Mouse (Mus musculus) lung, embryonic 15.5 days (tissue): ENCODE measurements around the gene Smtn. TPM values are rescaled to one million over a fixed set of nuclear protein-coding genes. Genes with fewer than 3 reads are reported as not detected.

Experiments
- ATAC-seq: fragments of 200-750 bp; cut with Nextera tagmentation; 2 replicates; pipeline ENCODE4 v1.8.0; 2017; ENCODE audit warnings: moderate number of reproducible peaks, borderline replicate concordance; ENCODE audit not compliant: low FRiP score, low TSS enrichment; ENCODE audit errors: extremely low read depth
- H3K27ac ChIP-seq: fragments of 300-500 bp; sonication (generic); 2 replicates; pipeline ENCODE4 v1.5.1; 2015; ENCODE audit warnings: moderate library complexity, mild to moderate bottlenecking, inconsistent platforms
- H3K27me3 ChIP-seq: fragments of 300-500 bp; sonication (generic); 2 replicates; pipeline ENCODE4 v1.6.1; 2015; ENCODE audit warnings: inconsistent platforms
- H3K36me3 ChIP-seq: fragments of 300-500 bp; sonication (generic); 2 replicates; pipeline ENCODE4 v1.6.1; 2015; ENCODE audit warnings: inconsistent platforms
- H3K4me1 ChIP-seq: fragments of 300-500 bp; sonication (generic); 2 replicates; pipeline ENCODE4 v1.6.1; 2015; ENCODE audit warnings: inconsistent platforms
- H3K4me2 ChIP-seq: fragments of 300-500 bp; sonication (generic); 2 replicates; pipeline ENCODE4 v1.6.1; 2015; ENCODE audit warnings: inconsistent platforms, mild to moderate bottlenecking, moderate library complexity
- H3K4me3 ChIP-seq: fragments of 300-500 bp; sonication (generic); 2 replicates; pipeline ENCODE4 v1.5.1; 2015; ENCODE audit warnings: mild to moderate bottlenecking, inconsistent platforms
- H3K9ac ChIP-seq: fragments of 300-500 bp; sonication (generic); 2 replicates; pipeline ENCODE4 v1.6.1; 2015; ENCODE audit warnings: inconsistent platforms
- H3K9me3 ChIP-seq: fragments of 300-500 bp; sonication (generic); 2 replicates; pipeline ENCODE4 v1.6.1; 2016; ENCODE audit warnings: inconsistent platforms
- WGBS: fragments of 180-500 bp; shearing (Covaris S2); methylation state at CpG from one replicate; pipeline ENCODE4 v1.1.7; 2015; 5-methylcytosine and 5-hydroxymethylcytosine counted together
- polyA plus RNA-seq: library from polyadenylated mRNA; unstranded; fragments of >200 nt; fragmentation: Nextera tagmentation; extraction: Ambion mirVana; gene quantifications from 2 replicates; pipeline ENCODE4 v1.2.1, GENCODE M21; 2015

The Smtn gene
- polyA plus RNA-seq, 1 experiment from 2014 or later: 107 TPM

- Histone ChIP-seq H3K27me3 (no peaks in the 10 kb centered on the region), H3K9ac (peak overlapping the region; percentile 57), H3K36me3 (peaks cover 19% of the 10 kb centered on the region), H3K4me3 (peak overlapping the region; percentile 57), H3K4me2 (peak overlapping the region; percentile 77), H3K9me3 (no peaks in the 10 kb centered on the region), H3K4me1 (peaks cover 30% of the 10 kb centered on the region), H3K27ac (no peak overlapping the region)
- ATAC-seq: no peak
- 76% methylated on average over 4 of the region's 4 CpGs for WGBS
Measured at GRCm38 (mm10) chr11:3515637-3516036, 24.8 kb downstream of the Smtn start.

- H3K4me2 ChIP-seq: peak overlapping the region; percentile 77
- peaks cover 30% of the 10 kb centered on the region for H3K4me1 ChIP-seq
- H3K27me3 ChIP-seq: no peaks in the 10 kb centered on the region
- ATAC-seq: peak; percentile 19; the same call in 1 of the 2 replicates
- no peak overlapping the region for H3K27ac ChIP-seq
- H3K9me3 ChIP-seq: no peaks in the 10 kb centered on the region
- WGBS: 7% methylated on average over 4 of the region's 4 CpGs
- H3K36me3 ChIP-seq: peaks cover 14% of the 10 kb centered on the region
- H3K4me3 ChIP-seq: peak overlapping the region; percentile 57
- H3K9ac ChIP-seq: peak overlapping the region; percentile 57
Measured at GRCm38 (mm10) chr11:3515216-3515615, 25.2 kb downstream of the Smtn start.

DNA sequence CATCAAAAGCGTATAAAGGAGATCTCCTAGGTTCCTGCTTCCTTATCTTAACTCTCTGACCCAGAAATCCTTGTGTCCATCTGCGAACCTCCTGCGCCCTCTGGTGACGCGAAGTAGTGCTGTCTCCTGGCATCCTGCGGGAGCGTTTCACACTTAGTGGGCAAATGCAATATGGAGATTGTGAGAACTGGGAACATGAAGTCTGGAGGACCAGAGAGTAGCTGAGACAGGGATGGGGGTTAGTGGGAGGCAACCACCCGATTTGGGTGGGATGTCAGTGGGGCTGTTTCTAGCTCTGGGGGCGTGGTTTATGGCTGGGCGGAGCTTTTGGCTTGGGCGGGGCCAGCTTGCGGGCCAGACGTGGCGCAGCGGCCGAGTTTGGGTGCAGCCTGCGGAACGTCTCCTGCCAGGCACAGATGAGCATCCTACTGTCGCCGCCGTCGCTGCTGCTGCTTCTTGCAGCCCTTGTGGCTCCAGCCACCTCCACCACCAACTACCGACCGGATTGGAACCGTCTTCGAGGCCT lies 25.8 kb downstream of the Smtn start, which contains the start of gene Selenom:
Gene Selenom, plus strand, starts transcription at position 156 of the 526 bp plus-strand sequence.
- H3K27me3 ChIP-seq: no peaks in the 10 kb centered on the region
- H3K4me2 ChIP-seq: peak within 1 kb of the TSS; percentile 77
- peak within 1 kb of the TSS; percentile 57 for H3K4me3 ChIP-seq
- H3K36me3 ChIP-seq: peaks cover 9% of the 10 kb centered on the region; the same call in 1 of the 2 replicates
- under 1% methylated on average over 26 of the region's 26 CpGs for WGBS
- H3K27ac ChIP-seq: no peak within 1 kb of the TSS
- peak within 1 kb of the TSS; percentile 57 for H3K9ac ChIP-seq
- H3K4me1 ChIP-seq: peaks cover 30% of the 10 kb centered on the region
- no peaks in the 10 kb centered on the region for H3K9me3 ChIP-seq
- ATAC-seq: peak; percentile 80

- Histone ChIP-seq H3K36me3 (no peaks in the 10 kb centered on the region), H3K27me3 (no peaks in the 10 kb centered on the region), H3K4me3 (no peak overlapping the region), H3K4me2 (no peak overlapping the region), H3K27ac (no peak overlapping the region), H3K4me1 (peaks cover 30% of the 10 kb centered on the region), H3K9me3 (no peaks in the 10 kb centered on the region), H3K9ac (no peak overlapping the region)
- no peak for ATAC-seq
- WGBS: 85% methylated on average over 6 of the region's 6 CpGs
Measured at GRCm38 (mm10) chr11:3513291-3513690, 27.1 kb downstream of the Smtn start.

DNA sequence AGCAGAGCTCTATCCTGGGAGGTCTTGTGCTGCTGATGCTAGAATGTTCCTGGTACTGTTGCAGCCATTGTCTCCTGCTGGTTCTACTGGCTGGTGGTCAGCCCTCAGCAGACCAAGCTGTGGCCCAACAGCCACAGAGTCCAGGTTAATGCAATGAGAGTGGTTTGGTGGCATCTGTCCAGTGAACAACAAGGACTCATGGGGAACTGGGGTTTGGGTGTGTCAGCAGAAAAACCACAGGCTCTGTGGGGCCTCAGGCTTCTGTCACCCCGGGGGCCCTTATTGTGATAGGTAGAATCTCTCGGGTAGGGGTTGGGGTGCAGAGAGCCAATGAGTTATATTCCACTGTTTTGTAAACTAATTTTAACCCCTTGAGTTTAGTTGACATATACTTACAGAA lies 30.1 kb downstream of the Smtn start:
- H3K9ac ChIP-seq: no peak overlapping the region
- H3K4me1 ChIP-seq: peaks cover 7% of the 10 kb centered on the region
- no peaks in the 10 kb centered on the region for H3K36me3 ChIP-seq
- no peak overlapping the region for H3K4me3 ChIP-seq
- no peaks in the 10 kb centered on the region for H3K27me3 ChIP-seq
- 74% methylated on average over 2 of the region's 2 CpGs for WGBS
- no peaks in the 10 kb centered on the region for H3K9me3 ChIP-seq
- ATAC-seq: no peak
- no peak overlapping the region for H3K27ac ChIP-seq
- H3K4me2 ChIP-seq: no peak overlapping the region

DNA sequence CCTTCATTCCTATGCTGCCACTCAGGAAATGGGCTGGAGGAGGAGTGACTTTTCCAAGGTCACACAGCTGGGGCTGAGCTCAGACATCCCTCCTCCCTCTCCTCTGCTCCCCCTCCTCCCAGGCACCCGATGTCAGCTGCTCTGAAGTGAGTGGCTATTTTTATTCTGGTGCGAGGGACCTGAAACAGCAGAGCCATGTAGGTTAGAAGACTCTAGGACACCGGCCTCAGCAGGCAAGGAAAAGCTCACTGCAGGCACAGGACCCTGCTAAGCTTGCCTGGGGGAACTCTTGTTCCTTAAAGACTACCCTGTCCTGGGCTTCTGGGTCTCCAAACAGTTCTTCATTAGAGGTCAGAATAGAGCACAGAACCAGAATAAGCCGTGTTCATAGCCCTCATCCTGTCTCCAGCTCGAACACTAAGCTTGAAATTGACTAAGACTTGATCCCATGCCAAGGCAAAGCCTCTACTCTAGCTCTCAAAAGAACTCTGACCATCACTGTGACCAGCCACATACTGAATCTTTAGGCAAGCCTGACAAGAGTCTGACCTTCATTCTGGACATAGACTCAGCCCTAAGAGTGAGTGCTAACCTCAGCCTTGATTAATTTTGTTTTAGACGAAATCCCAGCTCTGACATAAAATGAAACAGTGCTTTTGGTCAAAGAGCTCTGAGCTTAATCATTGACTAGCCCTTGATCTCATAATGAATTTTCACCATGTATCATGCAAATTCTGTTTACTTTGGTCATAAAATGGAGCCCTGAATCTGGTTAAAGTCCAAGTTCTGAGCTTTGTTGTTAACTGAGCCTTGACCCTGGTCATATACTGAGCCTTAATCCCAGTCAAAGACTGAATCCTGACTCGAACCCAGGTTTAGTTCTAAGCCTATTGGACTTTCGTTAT lies 31.0 kb downstream of the Smtn start:
- H3K36me3 ChIP-seq: no peaks in the 10 kb centered on the region
- WGBS: 52% methylated on average over 8 of the region's 8 CpGs
- H3K9me3 ChIP-seq: no peaks in the 10 kb centered on the region
- H3K4me3 ChIP-seq: no peak overlapping the region
- peaks cover 6% of the 10 kb centered on the region; the same call in 1 of the 2 replicates for H3K4me1 ChIP-seq
- no peak overlapping the region for H3K4me2 ChIP-seq
- no peak for ATAC-seq
- no peak overlapping the region for H3K9ac ChIP-seq
- no peaks in the 10 kb centered on the region for H3K27me3 ChIP-seq
- no peak overlapping the region for H3K27ac ChIP-seq

DNA sequence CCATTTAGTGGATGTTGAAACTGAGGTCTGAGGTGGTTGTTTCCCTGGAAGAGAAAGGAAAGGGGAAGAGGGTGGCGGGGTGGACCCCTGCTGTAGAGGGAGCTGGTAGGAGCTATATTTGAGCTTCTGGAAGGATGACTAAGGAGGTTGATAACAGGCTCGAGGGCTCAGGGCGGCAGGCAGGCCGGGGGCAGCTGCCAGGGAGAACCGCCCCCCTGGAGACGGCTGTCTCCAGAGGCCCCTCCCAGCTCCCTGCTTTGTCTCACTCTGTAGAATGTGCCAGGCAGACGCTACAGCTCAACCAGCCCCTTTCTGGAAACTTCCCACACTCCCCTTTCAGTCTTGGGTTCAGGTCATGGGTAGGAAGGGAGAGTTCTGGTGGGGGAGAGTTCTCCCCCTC lies 32.2 kb downstream of the Smtn start:
- H3K4me2 ChIP-seq: no peak overlapping the region
- no peak overlapping the region for H3K27ac ChIP-seq
- ATAC-seq: no peak
- 0 out of 2 replicates have a peak, but pooled peaks cover 3% of the 10 kb centered on the region for H3K4me1 ChIP-seq
- H3K9ac ChIP-seq: no peak overlapping the region
- 23% methylated on average over 7 of the region's 7 CpGs for WGBS
- no peak overlapping the region for H3K4me3 ChIP-seq
- H3K9me3 ChIP-seq: no peaks in the 10 kb centered on the region
- H3K36me3 ChIP-seq: no peaks in the 10 kb centered on the region
- H3K27me3 ChIP-seq: no peaks in the 10 kb centered on the region

DNA sequence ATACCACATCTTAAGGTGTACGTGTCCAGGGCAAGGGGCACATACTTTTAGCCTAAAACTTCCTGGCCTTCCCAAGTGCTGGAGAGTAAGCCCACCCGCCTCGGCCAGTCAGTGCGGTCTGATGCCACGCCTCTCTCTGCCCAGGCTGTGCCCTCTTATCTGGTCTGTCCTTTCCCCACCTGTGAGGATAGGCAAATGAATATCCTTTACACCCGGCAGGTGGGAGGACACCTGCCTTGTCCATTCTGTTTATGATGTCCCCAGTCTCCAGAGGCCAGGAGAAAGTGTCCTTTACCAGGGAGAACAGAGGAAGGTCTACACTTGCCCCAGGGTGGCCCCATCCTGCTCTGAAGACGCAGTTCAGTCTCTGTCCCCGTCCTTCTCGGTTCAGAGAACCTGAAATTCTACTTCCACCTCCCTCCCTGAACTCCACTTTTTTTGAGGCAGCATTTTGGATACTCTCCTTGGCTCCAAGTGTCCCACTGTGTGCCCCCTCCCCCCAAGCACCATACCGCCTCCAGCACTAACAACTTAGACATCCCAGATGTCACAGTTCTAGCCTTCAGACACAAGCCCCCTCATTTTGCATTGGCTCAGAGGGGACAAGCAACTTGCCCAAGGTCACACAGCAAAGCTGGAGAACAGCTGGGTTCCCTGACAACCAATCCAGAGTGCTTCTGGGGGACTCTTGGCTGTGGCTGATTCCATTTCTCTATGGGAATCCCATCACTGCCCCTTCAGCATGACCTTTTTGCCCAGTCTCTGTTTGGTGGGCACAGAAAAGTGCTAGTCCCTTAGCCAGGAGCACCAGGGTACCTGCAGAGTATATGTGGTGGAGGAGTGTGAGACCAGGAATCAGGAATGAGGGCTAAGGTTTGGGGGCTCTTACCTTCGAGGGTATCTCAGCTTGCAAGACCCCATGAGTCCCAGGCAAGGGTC lies 36.4 kb downstream of the Smtn start:
- 0 out of 2 replicates have a peak, but pooled peaks cover 3% of the 10 kb centered on the region for H3K4me1 ChIP-seq
- no peaks in the 10 kb centered on the region for H3K27me3 ChIP-seq
- no peaks in the 10 kb centered on the region for H3K36me3 ChIP-seq
- no peak for ATAC-seq
- H3K9me3 ChIP-seq: no peaks in the 10 kb centered on the region
- H3K9ac ChIP-seq: peak overlapping the region; percentile 14; the same call in 1 of the 2 replicates
- WGBS: 49% methylated on average over 11 of the region's 11 CpGs
- H3K4me2 ChIP-seq: peak overlapping the region; percentile 29
- H3K27ac ChIP-seq: no peak overlapping the region
- peak overlapping the region; percentile 19; the same call in 1 of the 2 replicates for H3K4me3 ChIP-seq

DNA sequence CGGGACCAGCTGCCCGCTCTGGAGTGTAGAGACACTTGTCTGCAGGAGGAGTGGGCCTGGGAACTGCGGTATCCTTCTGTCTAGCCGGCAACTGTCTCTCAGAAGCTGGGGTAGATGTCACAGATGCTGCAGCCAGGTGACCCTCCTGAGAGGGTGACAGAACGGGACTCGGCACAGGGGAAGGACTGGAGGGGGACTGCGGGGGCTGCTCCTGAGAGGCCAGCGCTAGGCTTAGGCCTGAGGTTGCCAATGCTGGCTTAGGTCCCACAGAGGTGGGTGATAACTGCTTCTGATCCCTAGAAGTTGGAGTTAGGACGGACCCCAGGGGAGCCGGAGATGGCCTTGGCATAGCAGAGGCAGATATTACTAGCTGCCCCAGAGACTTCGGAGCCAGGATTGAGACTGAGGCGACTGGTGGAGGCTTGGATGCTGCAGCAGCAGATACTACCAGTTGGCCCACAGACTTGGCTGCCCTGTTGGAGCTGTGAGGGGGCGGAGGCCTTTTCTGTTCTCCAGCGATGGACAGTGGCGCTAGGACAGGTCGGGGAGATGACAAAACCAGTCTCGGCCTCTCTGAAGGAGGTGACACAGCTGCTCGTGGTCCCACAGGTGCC lies 37.8 kb downstream of the Smtn start:
- H3K4me1 ChIP-seq: 0 out of 2 replicates have a peak, but pooled peaks cover 3% of the 10 kb centered on the region
- no peak overlapping the region for H3K4me3 ChIP-seq
- no peak overlapping the region for H3K9ac ChIP-seq
- WGBS: 73% methylated on average over 18 of the region's 18 CpGs
- H3K9me3 ChIP-seq: no peaks in the 10 kb centered on the region
- H3K27me3 ChIP-seq: no peaks in the 10 kb centered on the region
- H3K27ac ChIP-seq: no peak overlapping the region
- ATAC-seq: no peak
- H3K36me3 ChIP-seq: no peaks in the 10 kb centered on the region
- H3K4me2 ChIP-seq: no peak overlapping the region

DNA sequence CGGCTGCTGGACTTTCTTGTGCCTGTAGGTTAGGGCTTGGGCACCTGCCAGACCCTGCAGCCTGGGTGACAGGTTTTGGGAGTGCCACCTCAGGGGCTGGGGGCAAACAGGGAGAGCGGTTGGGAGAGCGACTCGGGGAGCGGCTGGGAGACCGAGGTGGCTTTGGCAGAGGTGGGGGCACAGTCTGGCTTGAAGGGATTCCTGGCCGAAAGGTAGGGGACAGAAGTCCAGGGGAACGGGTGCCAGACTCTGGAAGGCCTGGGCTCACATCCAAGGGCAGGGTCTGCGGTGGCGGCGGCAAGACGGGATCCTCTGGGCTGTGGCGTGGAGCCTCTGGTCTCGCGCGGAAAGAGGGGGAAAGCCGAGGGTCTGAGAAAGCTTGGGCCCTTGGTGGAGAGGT lies 38.4 kb downstream of the Smtn start:
- Histone ChIP-seq H3K4me3 (no peak overlapping the region), H3K9me3 (no peaks in the 10 kb centered on the region), H3K27ac (no peak overlapping the region), H3K4me2 (no peak overlapping the region), H3K4me1 (0 out of 2 replicates have a peak, but pooled peaks cover 3% of the 10 kb centered on the region), H3K36me3 (no peaks in the 10 kb centered on the region), H3K9ac (no peak overlapping the region), H3K27me3 (no peaks in the 10 kb centered on the region)
- 59% methylated on average over 17 of the region's 17 CpGs for WGBS
- ATAC-seq: no peak

DNA sequence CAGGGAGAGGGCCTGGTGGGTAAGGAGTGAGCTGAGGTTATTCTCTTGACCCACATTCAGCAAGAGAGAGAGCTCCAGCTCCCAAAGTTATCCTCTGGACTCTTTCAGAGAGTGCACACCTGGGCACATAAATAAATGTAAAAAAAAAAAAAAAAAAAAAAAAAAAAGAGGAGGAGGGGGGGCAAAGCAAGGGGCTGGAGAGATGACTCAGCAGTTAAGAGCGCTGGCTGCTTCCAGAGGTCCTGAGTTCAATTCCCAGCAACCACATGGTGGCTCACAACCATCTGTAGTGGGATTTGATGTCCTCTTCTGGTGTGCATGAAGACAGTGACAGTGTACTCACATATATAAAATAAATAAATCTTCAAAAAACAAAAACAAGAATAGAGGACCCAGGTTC lies 43.1 kb downstream of the Smtn start:
- H3K9me3 ChIP-seq: no peaks in the 10 kb centered on the region
- H3K4me3 ChIP-seq: no peak overlapping the region
- H3K36me3 ChIP-seq: no peaks in the 10 kb centered on the region
- H3K9ac ChIP-seq: no peak overlapping the region
- H3K27ac ChIP-seq: peak overlapping the region; percentile 50
- ATAC-seq: no peak
- H3K27me3 ChIP-seq: no peaks in the 10 kb centered on the region
- 63% methylated on average over 1 of the region's 1 CpGs for WGBS
- no peaks in the 10 kb centered on the region for H3K4me1 ChIP-seq
- no peak overlapping the region for H3K4me2 ChIP-seq
